Mouse (Mus musculus) forebrain, postnatal 0 days (tissue): ENCODE data around the gene 1700029I15Rik. TPM values are rescaled to one million over a fixed set of nuclear protein-coding genes. Genes with fewer than 3 reads are reported as not detected.
A peak's percentile ranks its signal among the peaks of the same experiment; 100 is the strongest.

ENCODE experiments used
- ATAC-seq: fragments of 200-750 bp; cut with Nextera tagmentation; 2 replicates; pipeline ENCODE4 v1.8.0; 2017; ENCODE audit warnings: mild to moderate bottlenecking, moderate library complexity
- DNase-seq: peaks from one replicate; pipeline ENCODE4 v3.0.0-alpha.2; 2015
- H3K27ac ChIP-seq: fragments of 300-500 bp; sonication (generic); 2 replicates; pipeline ENCODE4 v1.5.1; 2014; ENCODE audit warnings: low read depth, mild to moderate bottlenecking, antibody characterized with exemption, low read length, moderate library complexity, mixed read lengths
- H3K27me3 ChIP-seq: fragments of 300-500 bp; sonication (generic); 2 replicates; pipeline ENCODE4 v1.6.1; 2014; ENCODE audit warnings: mild to moderate bottlenecking, low read length, mixed read lengths; ENCODE audit not compliant: insufficient read depth
- H3K36me3 ChIP-seq: fragments of 300-500 bp; sonication (generic); 2 replicates; pipeline ENCODE4 v1.6.1; 2014; ENCODE audit warnings: mild to moderate bottlenecking, moderate library complexity; ENCODE audit not compliant: insufficient read depth
- H3K4me1 ChIP-seq: fragments of 300-500 bp; sonication (generic); 2 replicates; pipeline ENCODE4 v1.6.1; 2014; ENCODE audit warnings: antibody characterized with exemption; ENCODE audit not compliant: insufficient read depth
- H3K4me2 ChIP-seq: fragments of 300-500 bp; sonication (generic); 2 replicates; pipeline ENCODE4 v1.6.1; 2014; ENCODE audit warnings: low read depth, mild to moderate bottlenecking, moderate library complexity
- H3K4me3 ChIP-seq: fragments of 300-500 bp; sonication (generic); 2 replicates; pipeline ENCODE4 v1.5.1; 2014; ENCODE audit warnings: low read depth, low read length, mixed read lengths
- H3K9ac ChIP-seq: fragments of 300-500 bp; sonication (generic); 2 replicates; pipeline ENCODE4 v1.6.1; 2014; ENCODE audit warnings: mild to moderate bottlenecking
- H3K9me3 ChIP-seq: fragments of 300-500 bp; sonication (generic); 2 replicates; pipeline ENCODE4 v1.6.1; 2016; ENCODE audit warnings: low read length
- CTCF ChIP-seq: sonication (generic); IDR thresholded peaks from 2 replicates; pipeline ENCODE4 v1.5.1; 2016; ENCODE audit warnings: antibody characterized with exemption, control low read depth, low read depth
- WGBS: fragments of 180-500 bp; shearing (Covaris S2); extraction: QIAGEN DNeasy Blood & Tissue Kit; methylation state at CpG from one replicate; pipeline ENCODE4 v1.1.7; 2014; 5-methylcytosine and 5-hydroxymethylcytosine counted together
- polyA plus RNA-seq: library from polyadenylated mRNA; unstranded; fragments of >200 nt; fragmentation: Nextera tagmentation; extraction: Ambion mirVana; gene quantifications from 2 replicates; pipeline ENCODE4 v1.2.1, GENCODE M21; 2015
- total RNA-seq: library from RNA; depleted of rRNA; stranded (reverse); fragments of >200 nt; gene quantifications from 2 replicates; pipeline ENCODE4 v1.2.3, GENCODE M21; 2014

The 1700029I15Rik gene
- total and polyA plus RNA-seq, 2 experiments from 2014 or later, result 2.3 to 3.1 TPM

DNA sequence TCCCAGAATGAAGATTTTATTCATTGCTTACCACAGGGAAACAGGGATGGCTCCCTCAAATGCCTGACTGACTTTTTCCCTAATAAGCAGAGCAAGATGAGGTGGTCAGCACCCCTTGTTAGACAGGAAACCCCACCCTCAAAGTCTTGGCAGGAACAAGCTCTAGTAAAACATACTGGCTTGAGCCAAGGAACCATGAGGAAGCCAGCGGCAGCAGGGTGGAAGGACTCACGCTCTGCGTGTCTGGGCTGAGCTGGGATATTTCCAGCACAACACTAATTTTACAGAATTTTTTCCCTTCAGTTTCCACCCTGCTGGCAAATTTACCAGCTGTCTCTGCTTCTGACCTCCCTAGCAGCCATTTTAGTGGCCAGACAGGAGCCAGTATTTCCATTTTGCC lies 44.1 kb downstream of the 1700029I15Rik start:
- peaks cover 24% of the 10 kb centered on the region for H3K4me1 ChIP-seq
- DNase-seq, result no peak
- ATAC-seq, result no peak
- no peaks in the 10 kb centered on the region for H3K27me3 ChIP-seq
- H3K27ac ChIP-seq, result peak overlapping the region; percentile 77; the same call in 1 of the 2 replicates
- H3K4me3 ChIP-seq, result no peak overlapping the region
- peaks cover 35% of the 10 kb centered on the region for H3K36me3 ChIP-seq
- no peak for TF ChIP-seq CTCF
- H3K9me3 ChIP-seq, result no peaks in the 10 kb centered on the region
- WGBS, result 50% methylated on average over 3 of the region's 3 CpGs
- no peak overlapping the region for H3K9ac ChIP-seq
- no peak overlapping the region for H3K4me2 ChIP-seq

DNA sequence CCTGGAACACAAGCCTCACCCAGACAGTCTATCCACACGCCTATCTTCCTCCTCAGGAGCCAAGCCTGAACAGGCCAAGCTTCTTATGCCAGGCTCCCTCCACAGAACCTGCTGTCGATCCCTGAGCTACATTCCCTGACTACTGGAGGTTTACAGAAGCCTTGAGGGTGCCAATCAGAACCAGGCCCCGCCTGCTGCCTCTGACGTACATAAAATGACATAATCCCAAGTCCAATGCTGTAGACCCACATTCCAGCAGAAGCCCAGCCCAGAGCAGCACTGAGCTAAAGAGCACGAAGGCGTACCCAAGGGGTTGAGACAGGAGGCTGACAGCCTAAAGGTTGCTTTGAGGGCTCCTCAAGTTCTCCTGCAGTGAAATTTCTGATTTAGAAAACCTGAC lies 45.5 kb downstream of the 1700029I15Rik start:
- peak overlapping the region; percentile 68 for H3K27ac ChIP-seq

GRCm38 (mm10) chr2:92430089-92430488 lies 47.8 kb downstream of the 1700029I15Rik start:
- Histone ChIP-seq H3K27me3 (no peaks in the 10 kb centered on the region), H3K9ac (peak overlapping the region; percentile 88; the same call in 1 of the 2 replicates), H3K9me3 (no peaks in the 10 kb centered on the region), H3K4me1 (peaks cover 43% of the 10 kb centered on the region), H3K27ac (no peak overlapping the region), H3K4me3 (no peak overlapping the region), H3K36me3 (peaks cover 9% of the 10 kb centered on the region; the same call in 1 of the 2 replicates), H3K4me2 (no peak overlapping the region)
- WGBS, result 83% methylated on average over 2 of the region's 2 CpGs
- DNase-seq (no peak), ATAC-seq (no peak)
- no peak for TF ChIP-seq CTCF

More for the DNA sequence above, 45.5 kb downstream of the 1700029I15Rik start:
- Histone ChIP-seq H3K36me3 (peaks cover 21% of the 10 kb centered on the region), H3K4me1 (peaks cover 36% of the 10 kb centered on the region), H3K9ac (no peak overlapping the region), H3K9me3 (no peaks in the 10 kb centered on the region), H3K27me3 (no peaks in the 10 kb centered on the region), H3K4me3 (no peak overlapping the region), H3K4me2 (peak overlapping the region; percentile 15; the same call in 1 of the 2 replicates)
- no peak for TF ChIP-seq CTCF
- peak; percentile 67 for ATAC-seq
- peak; percentile 74 for DNase-seq
- 41% methylated on average over 6 of the region's 6 CpGs for WGBS

DNA sequence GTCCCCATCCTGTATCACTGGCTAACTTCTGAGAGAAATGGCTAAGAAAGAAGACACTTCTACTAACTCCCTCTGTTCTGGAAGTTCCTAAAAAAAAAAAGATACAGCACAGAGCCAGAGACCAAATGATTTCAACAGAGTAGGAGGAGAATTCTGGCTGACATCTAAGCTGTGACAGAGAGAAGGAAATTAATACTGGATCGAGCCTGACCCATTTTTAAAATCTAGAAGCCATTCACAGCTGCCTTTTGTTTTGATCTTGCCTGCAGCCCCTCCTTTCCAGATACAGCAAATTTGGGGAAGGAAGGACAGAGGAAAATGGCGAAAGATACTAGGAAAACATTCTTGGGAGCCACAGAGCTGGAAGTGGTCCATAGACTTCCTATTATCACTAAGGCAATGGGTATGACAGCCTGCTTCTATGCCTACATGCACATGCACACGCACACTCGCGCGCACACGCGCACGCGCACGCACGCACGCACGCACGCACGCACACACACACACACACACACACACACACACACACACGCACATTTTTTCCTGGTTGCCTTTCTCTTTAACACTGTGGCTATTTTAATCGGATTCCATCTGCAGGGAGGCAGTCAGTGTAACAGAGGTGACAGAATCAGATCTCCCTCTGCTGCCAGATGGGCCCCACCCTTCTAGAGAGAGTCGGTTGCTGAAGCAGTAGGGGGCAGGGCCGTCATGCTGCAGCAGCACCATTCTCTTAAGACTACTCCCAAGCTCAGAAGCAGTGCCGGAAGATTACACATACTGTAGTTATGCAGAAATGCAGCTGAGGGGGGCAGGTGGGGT lies 48.6 kb downstream of the 1700029I15Rik start:
- DNase-seq (peak; percentile 86), ATAC-seq (peak; percentile 44)
- H3K27me3 ChIP-seq, result no peaks in the 10 kb centered on the region
- WGBS, result 51% methylated on average over 21 of the region's 21 CpGs
- peaks cover 40% of the 10 kb centered on the region for H3K4me1 ChIP-seq
- H3K9ac ChIP-seq, result peak overlapping the region; percentile 88
- 0 out of 2 replicates have a peak, but pooled peaks cover 2% of the 10 kb centered on the region for H3K36me3 ChIP-seq
- H3K27ac ChIP-seq, result peak overlapping the region; percentile 86
- peak; percentile 27; the same call in 1 of the 2 replicates for TF ChIP-seq CTCF
- H3K4me3 ChIP-seq, result peak overlapping the region; percentile 90
- no peaks in the 10 kb centered on the region for H3K9me3 ChIP-seq
- peak overlapping the region; percentile 81 for H3K4me2 ChIP-seq

- no peak for ATAC-seq
These were observed 49.4 kb downstream of the 1700029I15Rik start for GRCm38 (mm10) chr2:92431611-92432179.

DNA sequence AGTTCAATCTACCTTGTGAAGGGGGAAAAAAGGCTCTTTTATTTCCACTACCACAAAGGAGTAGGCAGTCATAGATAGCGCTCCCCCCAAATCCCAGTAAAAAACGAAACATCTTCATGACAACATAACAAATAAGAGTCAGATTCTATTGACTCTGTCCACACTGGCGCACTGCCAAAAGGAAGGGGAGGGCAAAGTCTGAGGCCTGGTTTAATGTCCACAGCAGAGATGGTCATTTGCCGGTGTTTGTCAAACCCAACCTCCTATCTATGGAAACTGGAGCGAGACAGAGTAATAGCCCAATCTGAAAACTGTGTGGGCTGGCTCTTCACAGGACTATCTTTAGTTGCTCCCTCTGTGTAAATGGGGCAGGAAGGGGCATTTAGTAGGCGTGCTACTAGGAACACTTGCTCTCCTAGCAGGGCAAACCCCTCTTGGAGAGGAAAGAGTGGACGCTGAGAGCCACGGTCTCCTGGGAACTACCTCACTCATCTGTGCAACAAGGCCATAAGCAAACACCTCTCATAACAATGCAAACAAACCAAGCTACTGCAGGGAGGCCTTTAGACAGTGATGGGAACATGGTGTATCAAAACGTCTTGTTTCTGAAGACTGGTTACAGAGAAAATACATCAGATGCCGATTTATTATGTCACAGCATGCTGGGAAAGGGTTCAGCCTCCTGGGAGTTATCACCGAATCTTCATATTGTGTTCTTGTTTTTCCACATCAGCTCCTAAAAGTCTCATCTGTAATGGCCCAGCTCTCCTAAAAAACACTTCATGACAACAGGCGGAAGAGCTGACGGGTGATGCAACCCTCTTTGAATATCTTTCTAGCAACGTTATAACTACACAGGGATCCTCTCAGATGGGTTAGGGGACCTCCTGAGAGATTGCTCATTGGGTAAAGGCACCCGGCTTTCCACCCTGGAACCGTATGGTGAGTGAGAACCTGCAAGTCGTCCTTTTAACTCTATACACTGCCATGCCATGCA lies 50.3 kb downstream of the 1700029I15Rik start:
- TF ChIP-seq CTCF, result no peak
- DNase-seq (peak; percentile 30), ATAC-seq (no peak)
- Histone ChIP-seq H3K4me1 (peaks cover 40% of the 10 kb centered on the region), H3K27ac (peak overlapping the region; percentile 86), H3K9ac (peak overlapping the region; percentile 88), H3K9me3 (no peaks in the 10 kb centered on the region), H3K27me3 (no peaks in the 10 kb centered on the region), H3K4me3 (peak overlapping the region; percentile 90), H3K36me3 (no peaks in the 10 kb centered on the region), H3K4me2 (peak overlapping the region; percentile 81)
- WGBS, result 32% methylated on average over 17 of the region's 17 CpGs

More at GRCm38 (mm10) chr2:92431611-92432179, 49.4 kb downstream of the 1700029I15Rik start:
- WGBS, result 20% methylated on average over 11 of the region's 11 CpGs
- no peaks in the 10 kb centered on the region for H3K9me3 ChIP-seq
- no peak for TF ChIP-seq CTCF
- no peaks in the 10 kb centered on the region for H3K36me3 ChIP-seq
- DNase-seq, result no peak
- peak overlapping the region; percentile 86 for H3K27ac ChIP-seq
- H3K4me3 ChIP-seq, result peak overlapping the region; percentile 90
- no peaks in the 10 kb centered on the region for H3K27me3 ChIP-seq
- H3K4me2 ChIP-seq, result peak overlapping the region; percentile 81
- H3K9ac ChIP-seq, result peak overlapping the region; percentile 88
- peaks cover 40% of the 10 kb centered on the region for H3K4me1 ChIP-seq
